Mouse (Mus musculus): ENCODE results near the gene Ccdc155. TPM values are rescaled to one million over a fixed set of nuclear protein-coding genes. Genes with fewer than 3 reads are reported as not detected.
"Not testable (repeated sequence)": the region's sequence is repeated elsewhere in the genome, so short reads cannot be mapped to it uniquely, and the experiment has no call there.

Ccdc155 gene
- total RNA-seq, 2 experiments from 2014 or later, result 0.29 TPM; not detected in 1

GRCm38 (mm10) chr7:45165701-45166100 is 39.0 kb downstream of the Ccdc155 start:
- no peak for DNase-seq (ENCODE audit: low spot score in 2 of 2)

DNA sequence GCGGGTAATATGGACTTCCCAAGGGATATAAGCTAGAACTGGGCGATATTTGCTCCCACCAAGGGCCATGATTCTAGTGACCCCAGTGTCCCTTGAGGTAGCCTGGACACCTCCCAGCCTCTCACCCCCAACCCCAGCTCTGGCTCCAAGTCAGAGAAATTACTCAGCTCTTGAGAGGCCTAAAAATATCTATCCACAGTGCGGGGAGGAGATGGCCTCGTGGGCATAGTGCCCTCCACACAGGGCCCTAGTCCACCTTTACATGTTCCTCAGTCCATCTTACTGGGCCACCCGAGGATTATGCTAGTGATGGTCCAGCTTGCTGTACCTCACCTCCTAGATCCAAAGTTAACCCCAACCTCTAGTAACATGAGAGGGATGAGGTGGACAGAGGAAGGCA is 39.9 kb downstream of the Ccdc155 start:
- no peak for DNase-seq (ENCODE audit: low spot score in 2 of 2)

DNA sequence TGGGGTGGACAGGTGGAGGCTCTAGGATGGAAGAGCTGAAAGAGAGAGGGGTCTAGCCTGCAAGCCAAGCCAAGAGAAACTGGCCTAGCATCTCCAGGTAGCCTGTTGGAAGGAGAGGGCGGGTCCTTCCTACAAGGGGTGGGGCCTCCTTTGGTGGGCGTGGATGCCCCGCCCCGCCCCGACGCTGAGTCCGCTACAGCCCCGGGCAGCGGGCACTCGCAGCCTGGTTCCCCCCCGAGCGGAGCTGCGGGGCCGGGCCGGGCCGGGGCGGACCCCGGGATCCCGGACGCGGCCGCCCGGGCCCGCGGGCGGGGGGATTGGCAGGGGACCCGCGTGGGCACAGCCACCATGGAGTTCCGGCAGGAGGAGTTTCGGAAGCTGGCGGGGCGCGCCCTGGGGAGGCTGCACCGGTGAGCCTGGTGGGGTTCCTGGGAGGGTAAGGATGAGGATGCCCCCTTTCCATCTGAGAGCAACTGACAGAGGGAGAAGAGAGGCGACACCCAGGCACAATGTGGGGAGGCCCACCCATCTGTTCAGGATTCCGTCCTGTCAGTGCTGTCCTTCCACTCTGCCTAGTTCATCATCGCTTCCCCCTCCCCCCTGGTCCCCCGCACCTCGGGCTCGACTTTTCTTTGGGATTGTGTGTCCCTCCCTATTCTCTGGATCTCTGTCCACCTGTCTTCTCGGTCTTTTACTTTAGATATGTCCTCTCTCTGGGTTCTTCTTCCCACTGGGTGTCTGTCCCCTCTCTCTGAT is 40.8 kb downstream of the Ccdc155 start, which contains the start of gene Slc17a7:
Gene Slc17a7, plus strand, starts transcription at position 215 of the 756 bp plus-strand sequence.
- peak; percentile 33 to 46 for DNase-seq (ENCODE audit: low spot score in 2 of 2)

GRCm38 (mm10) chr7:45162996-45163615 is 41.6 kb downstream of the Ccdc155 start:
- DNase-seq (ENCODE audit: low spot score in 2 of 2), result no peak

DNA sequence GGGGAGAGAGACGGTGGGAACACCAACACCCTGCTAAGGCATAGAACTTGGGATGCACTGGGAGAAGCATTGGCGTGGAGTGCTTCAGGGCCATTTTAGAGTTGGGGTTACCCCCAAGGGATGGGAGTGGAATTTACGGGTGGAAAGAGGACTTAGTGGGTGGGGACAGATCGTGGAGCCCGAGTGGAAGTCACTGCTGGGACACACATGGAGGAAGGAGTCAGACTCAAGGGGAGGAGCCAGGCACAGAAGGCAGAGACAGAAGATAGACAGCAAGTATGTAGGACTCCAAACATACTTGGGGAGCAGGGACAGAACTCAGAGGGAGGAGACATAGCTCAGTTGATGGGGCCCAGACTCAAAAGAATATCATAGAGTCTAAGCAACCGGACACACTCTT is 42.1 kb downstream of the Ccdc155 start:
- DNase-seq (ENCODE audit: low spot score in 2 of 2), result no peak

GRCm38 (mm10) chr7:45161612-45162473 is 42.8 kb downstream of the Ccdc155 start:
- DNase-seq (ENCODE audit: low spot score in 2 of 2), result peak; percentile 84 to 93

DNA sequence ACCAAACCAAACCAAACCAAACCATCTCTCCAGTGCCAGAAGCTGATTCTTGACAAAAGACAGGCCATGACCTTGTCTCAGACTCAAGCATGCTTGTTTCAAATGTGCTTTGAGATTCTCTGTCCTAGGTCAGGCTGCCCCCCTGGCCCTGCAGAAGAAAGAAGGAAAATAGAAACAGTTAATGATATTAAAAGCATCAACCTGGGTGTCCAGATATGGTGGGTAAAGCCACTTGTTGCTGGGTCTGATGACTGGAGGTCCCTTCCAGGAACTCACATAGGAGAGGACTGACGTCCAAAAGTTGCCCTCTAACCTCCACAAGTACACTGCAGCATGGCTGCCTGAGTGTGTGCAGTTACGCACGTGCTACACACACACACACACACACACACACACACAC is 43.8 kb downstream of the Ccdc155 start:
- no peak for DNase-seq (ENCODE audit: low spot score in 2 of 2)

GRCm38 (mm10) chr7:45160316-45160800 is 44.3 kb downstream of the Ccdc155 start:
- no peak for DNase-seq (ENCODE audit: low spot score in 2 of 2)

- no peak for DNase-seq (ENCODE audit: low spot score in 2 of 2)
Observed at GRCm38 (mm10) chr7:45158991-45159390, 45.7 kb downstream of the Ccdc155 start.

- DNase-seq (ENCODE audit: low spot score in 2 of 2), result no peak
Observed at GRCm38 (mm10) chr7:45157459-45157858, 47.2 kb downstream of the Ccdc155 start.

DNA sequence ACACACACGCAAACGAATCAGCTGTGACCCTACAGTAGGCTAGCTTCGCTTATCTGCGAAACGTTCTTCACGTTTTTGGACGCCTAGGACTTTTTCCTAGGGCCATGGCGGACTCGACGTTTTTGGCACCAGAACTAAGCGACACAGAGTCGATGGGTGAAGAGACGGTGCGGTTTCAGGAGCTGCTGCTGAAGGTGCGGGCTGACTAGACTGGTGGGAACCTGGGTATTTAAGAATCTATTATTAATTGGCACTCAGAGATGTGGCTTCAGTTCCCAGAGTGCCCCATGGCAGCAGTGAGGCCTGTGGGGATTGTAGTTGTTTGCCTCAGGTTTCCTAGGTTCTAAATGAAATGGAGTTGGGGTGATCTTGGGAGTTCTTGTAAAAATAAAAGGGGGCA is 48.5 kb downstream of the Ccdc155 start:
- DNase-seq (ENCODE audit: low spot score in 2 of 2), result no peak

- DNase-seq (ENCODE audit: low spot score in 2 of 2), result no peak
Observed at GRCm38 (mm10) chr7:45155590-45155989, 49.1 kb downstream of the Ccdc155 start.

- peak in 1 of 2 experiments; percentile 54 for DNase-seq (ENCODE audit: low spot score in 2 of 2)
Observed at GRCm38 (mm10) chr7:45154993-45155514, 49.6 kb downstream of the Ccdc155 start.

DNA sequence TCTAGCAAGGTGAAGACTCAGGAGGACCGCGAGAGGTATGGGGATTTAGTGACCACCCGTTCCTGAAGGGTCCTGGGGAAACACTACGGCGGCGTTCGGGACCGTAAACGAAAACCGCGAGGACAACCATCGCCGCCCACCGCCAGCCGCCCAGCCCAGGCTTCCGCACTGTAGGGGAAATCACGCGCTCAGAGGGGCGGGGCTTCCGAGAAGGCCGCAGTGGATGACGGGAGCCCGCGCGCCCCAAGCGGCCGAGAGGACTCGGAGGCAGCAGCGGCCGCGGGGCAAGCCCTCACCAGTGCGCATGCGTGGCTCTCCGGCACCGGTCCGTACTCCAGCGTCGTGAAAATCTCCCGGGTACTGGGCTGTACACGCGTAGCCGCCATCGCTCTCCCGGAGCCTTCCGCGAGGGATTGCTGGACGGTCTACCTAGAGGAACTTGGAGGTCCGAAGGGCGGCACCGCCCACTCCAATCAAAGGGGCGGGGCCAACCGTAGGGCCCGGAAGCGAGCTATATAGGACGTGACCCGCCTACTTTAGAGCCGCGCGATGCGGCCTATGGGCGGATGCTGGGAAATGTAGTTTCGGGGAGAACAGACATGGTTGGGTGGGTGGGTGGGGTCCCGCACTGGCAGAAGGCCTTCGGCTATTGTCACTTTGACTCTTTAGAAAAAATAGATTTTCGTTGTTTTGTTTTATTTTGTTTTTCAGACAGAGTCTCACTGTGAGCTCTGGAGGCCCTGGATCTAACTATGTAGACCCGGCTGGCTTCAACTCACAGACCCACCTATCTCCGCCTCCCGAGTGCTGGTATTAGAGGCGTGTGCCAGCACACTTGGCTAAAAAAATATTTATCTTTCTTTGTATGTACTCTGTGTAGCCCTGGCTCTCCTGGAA is 50.3 kb downstream of the Ccdc155 start, which contains the start of the genes Pih1d1 and Aldh16a1:
Gene Pih1d1, plus strand, starts transcription at position 208 of the 897 bp plus-strand sequence.
Gene Aldh16a1, minus strand, starts transcription at position 489 of the 897 bp plus-strand sequence.
- DNase-seq (ENCODE audit: low spot score in 2 of 2), result peak; percentile 95 to 96

DNA sequence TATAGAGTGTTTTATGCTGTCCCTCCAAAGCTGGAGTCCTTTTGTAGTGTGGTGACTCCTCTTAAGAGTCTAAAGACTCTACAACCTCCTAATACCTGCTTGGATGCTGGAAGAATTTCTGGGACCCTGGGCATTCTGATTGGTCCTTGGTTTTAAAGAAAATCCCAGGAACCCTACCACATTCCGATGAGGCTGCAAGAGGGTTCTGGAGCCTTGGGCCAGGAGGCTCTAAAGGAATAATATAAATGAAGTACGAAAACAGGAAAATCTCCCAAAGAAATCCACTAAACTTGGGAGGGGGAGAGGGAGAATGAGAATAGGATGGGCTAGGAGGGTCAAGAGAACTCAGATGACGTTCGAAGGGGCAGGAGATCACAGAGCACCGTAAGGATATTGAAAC is 51.1 kb downstream of the Ccdc155 start:
- no peak for DNase-seq (ENCODE audit: low spot score in 2 of 2)

DNA sequence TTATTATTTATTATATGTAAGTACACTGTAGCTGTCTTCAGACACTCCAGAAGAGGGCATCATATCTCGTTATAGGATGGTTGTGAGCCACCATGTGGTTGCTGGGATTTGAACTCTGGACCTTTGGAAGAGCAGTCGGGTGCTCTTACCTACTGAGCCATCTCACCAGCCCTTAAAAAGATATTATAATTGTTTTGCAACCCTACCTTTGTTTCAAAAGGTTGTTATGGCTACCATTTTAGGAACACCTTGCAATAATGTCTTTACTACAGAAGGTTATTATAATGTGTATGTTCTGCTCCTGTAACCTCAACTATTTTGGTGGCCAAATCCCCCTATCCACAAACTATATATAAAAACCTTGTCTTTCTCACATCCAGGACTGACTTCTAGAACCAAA is 51.6 kb downstream of the Ccdc155 start:
- DNase-seq (ENCODE audit: low spot score in 2 of 2), result not testable (repeated sequence)

- DNase-seq (ENCODE audit: low spot score in 2 of 2), result no peak
Observed at GRCm38 (mm10) chr7:45151303-45151702, 53.4 kb downstream of the Ccdc155 start.

DNA sequence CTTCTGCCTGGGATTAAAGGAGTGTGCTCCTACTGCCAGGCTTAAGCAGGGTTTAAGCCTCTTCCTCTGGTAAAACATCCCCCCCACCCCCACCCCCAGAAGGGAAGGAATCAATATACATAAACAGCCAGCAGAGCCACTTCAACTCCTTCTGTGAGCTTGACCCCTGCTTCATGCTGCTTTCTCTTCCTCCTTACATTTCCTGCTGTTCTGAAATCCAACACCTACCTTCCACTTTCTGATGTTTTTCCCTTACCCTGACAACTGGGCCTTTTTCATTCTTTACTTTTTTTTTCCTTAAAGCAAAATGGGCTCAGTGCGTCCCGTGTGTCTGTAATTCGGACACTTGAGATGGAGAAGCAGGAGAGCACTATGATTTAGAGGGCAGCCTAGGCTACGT is 54.4 kb downstream of the Ccdc155 start:
- DNase-seq (ENCODE audit: low spot score in 2 of 2), result no peak

- DNase-seq (ENCODE audit: low spot score in 2 of 2), result no peak
Observed at GRCm38 (mm10) chr7:45149545-45149944, 55.1 kb downstream of the Ccdc155 start.

GRCm38 (mm10) chr7:45148534-45149098 is 56.1 kb downstream of the Ccdc155 start:
- DNase-seq (ENCODE audit: low spot score in 2 of 2), result no peak

Data from adrenal gland, adult 18-20 months (tissue).